Mouse (Mus musculus) heart, postnatal 10 days (tissue): ENCODE data around the gene Tmem189. TPM values are rescaled to one million over a fixed set of nuclear protein-coding genes. Genes with fewer than 3 reads are reported as not detected.

Experiments
- DNase-seq, 2 experiments: peaks; one replicate each; pipeline ENCODE4 v3.0.0; 2021
- intact Hi-C: fragments of 180-260 bp; cut with DNase I; formaldehyde crosslinking; loops from one replicate; pipeline ENCODE4 v1.15.1; 2025
- total RNA-seq, 2 experiments: library from RNA; stranded (reverse); gene quantifications; 2 replicates each; pipeline ENCODE4 v1.2.3; 2021

Tmem189 gene
- total RNA-seq, 2 experiments from 2014 or later = 37.9 to 40.5 TPM

DNA sequence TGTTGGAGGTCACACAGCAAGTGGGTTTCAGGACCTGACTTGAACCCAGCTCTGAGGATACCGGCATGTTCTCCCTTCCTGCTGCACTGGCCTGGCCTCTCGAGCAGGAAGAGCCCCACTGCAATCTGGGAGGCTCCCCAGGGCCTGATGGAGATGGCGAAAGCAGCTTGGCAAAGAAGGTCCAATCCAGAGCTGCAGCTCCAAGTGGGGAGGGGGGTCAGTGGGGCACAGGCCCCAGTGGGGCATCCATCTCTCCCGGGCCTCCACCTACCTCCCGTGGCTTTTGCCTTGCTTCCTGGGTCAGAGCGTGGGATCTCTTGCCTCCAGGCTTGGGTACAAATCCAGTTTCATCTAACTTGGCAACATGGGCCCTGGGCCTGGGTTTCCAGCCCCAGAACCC lies 12.5 kb upstream of the Tmem189 start:
- intact Hi-C loops = no loop called here
- DNase-seq = no peak

DNA sequence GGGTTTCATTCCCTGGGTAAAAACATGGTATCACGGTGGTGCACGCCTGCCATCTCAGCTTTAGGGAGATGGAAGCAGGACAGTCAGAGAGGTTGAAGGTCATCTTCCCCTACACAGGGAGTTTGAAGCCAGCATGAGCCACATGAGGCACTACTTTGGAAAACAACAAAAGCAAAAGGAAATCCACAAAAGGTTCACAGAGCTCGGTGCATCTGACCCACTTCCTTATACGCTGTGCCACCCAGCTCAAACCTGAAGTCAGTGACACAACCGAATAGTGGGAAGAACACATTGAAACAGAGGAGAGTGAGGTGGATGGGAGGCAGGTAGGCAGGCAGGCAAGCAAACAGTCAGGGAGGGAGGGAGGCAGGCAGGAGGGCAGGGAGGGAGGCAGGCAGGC lies 11.8 kb upstream of the Tmem189 start:
- DNase-seq = no peak
- intact Hi-C loops = no loop called here

DNA sequence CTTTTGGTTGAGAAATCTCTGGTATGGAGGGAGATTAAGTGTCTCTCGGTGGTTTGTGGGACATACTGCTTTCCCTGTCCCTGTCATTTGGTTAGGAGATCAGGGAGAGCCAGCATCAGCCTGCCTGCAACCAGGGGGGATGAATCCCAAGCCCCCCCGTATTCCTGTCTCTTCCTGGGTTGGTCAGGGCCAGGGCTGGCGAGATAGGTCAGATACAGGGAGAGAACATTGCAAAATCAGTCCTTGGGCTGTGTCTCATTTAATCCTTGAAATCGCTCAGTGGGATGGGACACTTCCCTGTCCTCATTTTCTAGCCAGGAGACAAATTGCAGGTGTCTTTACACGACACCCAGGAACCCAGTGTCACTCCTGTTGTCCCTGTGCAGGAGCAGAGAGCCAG lies 10.4 kb upstream of the Tmem189 start:
- no peak for DNase-seq
- intact Hi-C loops = no loop called here

GRCm38 (mm10) chr2:167697902-167698301 lies 8.3 kb upstream of the Tmem189 start:
- peak; percentile 78 to 79 for DNase-seq
- intact Hi-C loops = no loop called here

- intact Hi-C loops = no loop called here
- peak; percentile 69 to 78 for DNase-seq
Observed at GRCm38 (mm10) chr2:167696143-167696542, 6.5 kb upstream of the Tmem189 start.

- intact Hi-C loops = no loop called here
- DNase-seq = no peak
Observed at GRCm38 (mm10) chr2:167695491-167695890, 5.9 kb upstream of the Tmem189 start.

DNA sequence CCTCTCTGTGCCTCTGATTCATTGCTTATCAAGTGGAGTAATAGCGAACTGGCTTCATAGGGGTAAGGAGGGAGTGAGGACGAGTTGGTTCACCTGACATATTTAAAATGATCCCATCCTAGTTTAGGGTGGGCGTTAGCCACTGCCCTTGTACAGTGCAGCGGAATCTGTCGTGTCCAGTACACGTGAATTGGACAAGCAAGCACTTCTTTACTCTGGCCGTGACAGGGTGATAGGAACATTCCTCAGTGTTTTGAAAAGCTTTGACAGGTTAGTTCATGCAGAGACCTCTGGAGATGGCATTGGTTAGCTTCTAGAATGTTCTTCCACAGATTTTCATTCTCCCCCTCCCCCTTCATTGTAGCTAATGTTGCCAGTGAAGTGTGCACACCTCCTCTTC lies 5.3 kb upstream of the Tmem189 start:
- DNase-seq = no peak
- intact Hi-C loops = loop anchor here (5.0 kb wide), 2 partner anchors 67 to 82 kb away; no protein-coding TSS in a partner anchor

DNA sequence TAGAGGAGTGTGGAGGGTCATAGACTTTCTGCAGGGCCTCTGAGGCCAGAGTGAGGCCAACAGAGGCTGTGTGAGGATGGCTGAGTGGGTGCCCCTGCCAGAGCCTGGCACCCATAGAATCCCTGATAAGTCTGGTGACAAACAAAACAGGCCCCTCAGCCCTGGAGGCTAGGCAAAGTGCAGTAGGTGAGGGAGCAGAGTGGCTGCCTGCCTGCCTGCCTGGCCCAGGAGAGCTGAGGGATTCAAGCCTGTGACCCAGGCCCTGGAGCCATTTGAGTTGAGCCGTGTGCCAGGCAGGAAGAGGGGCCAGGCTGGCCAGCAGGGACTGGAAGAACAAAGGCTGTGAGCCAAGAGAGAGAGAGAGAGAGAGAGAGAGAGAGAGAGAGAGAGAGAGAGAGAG lies 4.6 kb upstream of the Tmem189 start:
- intact Hi-C loops = loop anchor here (5.0 kb wide), 2 partner anchors 68 to 83 kb away; no protein-coding TSS in a partner anchor
- DNase-seq = no peak

DNA sequence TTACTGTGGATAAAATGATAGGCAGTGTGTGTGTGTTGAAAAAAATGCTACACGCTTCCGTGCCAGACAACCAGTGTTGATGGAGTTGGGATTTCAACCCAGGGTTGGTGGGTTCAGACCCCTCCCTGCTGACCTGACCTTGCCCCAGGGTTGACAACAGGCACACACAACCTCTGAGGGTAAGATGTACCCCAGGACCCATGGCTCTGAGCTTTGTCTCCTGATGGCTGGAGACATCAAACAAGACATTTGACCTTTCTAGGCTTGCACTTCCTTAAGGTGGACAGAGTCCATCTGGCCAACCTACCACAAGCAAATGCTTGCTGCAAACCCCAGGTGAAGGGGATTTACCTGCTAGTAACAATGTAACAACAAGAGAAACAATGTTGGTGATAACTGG lies 3.9 kb upstream of the Tmem189 start:
- intact Hi-C loops = loop anchor here (5.0 kb wide), 2 partner anchors 69 to 84 kb away; no protein-coding TSS in a partner anchor
- DNase-seq = no peak

DNA sequence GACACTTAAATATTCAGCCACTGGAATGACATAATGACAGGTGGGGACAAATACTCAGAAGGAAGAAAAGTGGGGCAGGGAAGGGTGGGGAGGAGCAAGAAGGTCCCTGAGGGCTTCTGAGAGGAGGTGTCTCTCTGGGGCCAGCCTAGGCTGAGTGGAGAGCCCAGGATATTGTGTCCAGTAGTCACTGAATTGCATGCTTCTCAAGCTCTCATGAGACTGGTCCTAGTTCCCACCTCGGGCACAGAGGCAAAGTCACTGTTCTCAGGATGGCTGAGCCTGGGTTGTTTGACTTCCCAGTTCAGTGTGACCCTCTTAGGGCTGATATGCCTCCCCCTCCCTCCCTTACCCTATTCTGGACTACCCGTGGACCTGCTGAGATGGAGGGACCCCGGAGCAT lies 3.2 kb upstream of the Tmem189 start:
- no peak for DNase-seq
- intact Hi-C loops = loop anchor here (5.0 kb wide), 2 partner anchors 69 to 84 kb away; no protein-coding TSS in a partner anchor

DNA sequence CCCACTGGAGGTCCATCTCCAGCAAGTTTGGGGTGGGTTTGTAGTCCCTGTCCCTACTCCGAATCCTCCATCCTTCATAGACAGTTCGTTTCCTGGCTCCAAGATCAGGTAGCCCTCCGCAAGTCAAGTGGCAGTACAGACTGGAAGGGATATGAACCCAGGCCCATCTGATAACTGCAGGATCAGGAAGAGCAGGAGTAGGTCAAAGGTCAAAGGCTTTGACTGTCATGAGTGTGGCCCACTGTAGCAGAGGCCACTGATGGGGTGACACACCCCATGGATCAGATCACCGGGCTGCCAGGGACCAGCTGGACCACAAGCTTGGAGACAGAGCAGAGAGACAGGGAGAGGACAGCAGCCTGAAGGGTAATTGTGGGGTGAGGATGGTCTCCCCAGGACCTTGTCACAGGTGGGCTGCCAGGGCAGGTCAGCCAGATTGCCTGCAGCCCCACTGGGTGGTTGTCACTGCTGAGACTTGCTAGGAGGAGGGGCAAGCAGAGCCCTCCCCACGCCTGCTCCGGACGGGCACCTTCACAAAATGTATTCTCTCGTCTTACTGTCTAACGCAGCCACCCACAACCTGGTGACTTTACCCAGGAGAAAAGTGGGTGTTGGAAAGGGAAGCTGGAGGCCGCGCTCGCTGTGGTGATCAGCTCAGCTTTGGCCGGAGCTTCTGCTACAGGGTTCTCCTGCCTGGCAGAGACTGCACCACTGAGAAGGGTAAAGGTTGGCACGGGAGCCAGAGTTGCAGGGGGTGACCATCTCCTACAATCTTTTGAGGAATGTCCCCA lies 2.4 kb upstream of the Tmem189 start:
- no peak for DNase-seq
- intact Hi-C loops = loop anchor here (5.0 kb wide), 2 partner anchors 70 to 85 kb away; no protein-coding TSS in a partner anchor

DNA sequence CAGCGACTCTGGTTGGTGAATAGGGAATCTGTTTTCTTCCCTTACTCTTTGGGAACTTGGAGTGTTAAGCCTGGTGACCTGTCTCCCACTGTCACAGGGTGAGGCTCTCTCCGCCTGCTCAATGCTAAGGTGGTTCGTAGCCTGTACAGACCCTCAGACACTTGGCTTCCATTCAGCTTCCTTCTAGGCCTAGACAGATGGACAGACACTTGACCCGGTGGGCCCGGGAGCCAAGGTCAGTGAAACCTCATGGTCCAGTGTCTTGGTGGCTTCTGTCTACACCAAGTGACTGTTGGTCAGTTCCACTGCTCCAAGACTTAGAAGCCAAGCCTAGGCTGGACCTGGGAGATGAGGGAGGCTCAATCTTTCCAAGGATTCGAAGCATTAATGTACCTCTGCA lies 1.8 kb upstream of the Tmem189 start:
- intact Hi-C loops = loop anchor here (5.0 kb wide), 2 partner anchors 71 to 86 kb away; no protein-coding TSS in a partner anchor
- no peak for DNase-seq

DNA sequence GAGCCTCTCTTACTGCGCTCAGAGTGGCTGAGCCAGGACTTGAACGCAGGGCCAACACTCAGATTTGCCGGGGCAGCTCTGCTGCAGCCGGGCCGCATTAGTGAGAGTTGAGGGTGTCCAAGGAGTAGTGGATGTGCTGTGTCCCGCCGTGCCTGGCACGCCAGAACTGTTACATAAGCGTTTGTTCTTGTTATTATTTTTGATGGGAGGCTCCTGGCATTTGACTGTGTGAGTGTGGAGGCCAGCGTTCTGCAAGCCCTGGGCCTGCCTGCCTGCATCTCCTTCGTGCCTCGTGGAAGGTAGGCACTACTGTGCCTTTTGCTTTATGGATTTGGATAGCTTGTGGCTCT lies 1.3 kb upstream of the Tmem189 start:
- peak; percentile 66 for DNase-seq
- intact Hi-C loops = loop anchor here (5.0 kb wide), 2 partner anchors 71 to 86 kb away; no protein-coding TSS in a partner anchor

- DNase-seq = peak in 1 of 2 experiments; percentile 66
- intact Hi-C loops = loop anchor here (5.0 kb wide), 2 partner anchors 72 to 87 kb away; no protein-coding TSS in a partner anchor
Observed at GRCm38 (mm10) chr2:167690219-167690961, 768 bp upstream of the Tmem189 start.

DNA sequence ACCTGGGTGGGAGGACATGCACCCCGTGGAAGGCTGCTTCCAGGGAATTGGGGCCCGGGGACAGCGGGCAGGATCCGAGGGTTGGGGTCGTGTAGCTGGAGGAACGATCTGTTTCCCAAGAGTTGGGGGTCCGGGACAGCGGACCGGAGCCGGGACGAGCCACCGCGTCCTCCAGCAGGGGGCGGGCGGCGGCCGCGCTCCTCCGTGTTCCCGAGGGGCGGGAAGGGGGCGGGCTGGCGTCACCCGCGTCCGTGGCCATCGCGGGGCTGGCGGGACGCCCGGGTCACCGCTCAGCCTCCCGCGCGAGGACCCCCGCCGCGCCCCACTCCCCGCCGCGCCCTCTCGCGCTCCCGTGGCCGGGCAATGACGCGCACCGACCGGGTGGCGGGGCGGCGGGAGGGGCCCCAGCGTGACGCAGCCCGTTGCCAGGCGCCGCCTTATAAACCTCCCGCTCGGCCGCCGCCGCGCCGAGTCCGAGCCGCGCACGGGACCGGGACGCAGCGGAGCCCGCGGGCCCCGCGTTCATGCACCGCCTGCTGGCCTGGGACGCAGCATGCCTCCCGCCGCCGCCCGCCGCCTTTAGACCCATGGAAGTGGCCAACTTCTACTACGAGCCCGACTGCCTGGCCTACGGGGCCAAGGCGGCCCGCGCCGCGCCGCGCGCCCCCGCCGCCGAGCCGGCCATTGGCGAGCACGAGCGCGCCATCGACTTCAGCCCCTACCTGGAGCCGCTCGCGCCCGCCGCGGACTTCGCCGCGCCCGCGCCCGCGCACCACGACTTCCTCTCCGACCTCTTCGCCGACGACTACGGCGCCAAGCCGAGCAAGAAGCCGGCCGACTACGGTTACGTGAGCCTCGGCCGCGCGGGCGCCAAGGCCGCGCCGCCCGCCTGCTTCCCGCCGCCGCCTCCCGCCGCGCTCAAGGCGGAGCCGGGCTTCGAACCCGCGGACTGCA lies 847 bp downstream of the Tmem189 start, which contains the start of gene Cebpb:
Gene Cebpb (plus strand): TSS at position 418 of the 954 bp plus-strand sequence.
- intact Hi-C loops = loop anchor here (10.0 kb wide), 1 partner anchor 396 kb away; the partner anchor contains the start of gene Pard6b
- peak; percentile 88 to 94 for DNase-seq

DNA sequence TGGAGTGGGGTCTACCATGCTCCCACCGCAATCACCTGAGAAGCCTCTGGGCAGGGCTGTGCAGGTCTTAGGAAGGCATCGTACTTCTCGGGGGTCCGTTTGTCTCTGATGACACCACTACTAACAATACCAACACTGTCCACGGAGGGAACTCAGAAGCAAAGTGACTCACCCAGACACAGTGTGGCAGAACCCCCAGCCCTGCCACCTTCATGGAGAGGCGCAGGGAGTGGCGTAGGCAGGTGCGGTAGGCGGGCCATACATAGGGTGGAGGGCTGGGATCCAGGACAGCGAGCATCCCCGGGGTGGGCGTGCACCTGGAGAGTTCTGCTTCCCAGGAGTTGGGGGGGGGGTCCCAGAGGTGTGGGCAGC lies 1.5 kb downstream of the Tmem189 start:
- intact Hi-C loops = loop anchor here (10.0 kb wide), 1 partner anchor 397 kb away; the partner anchor contains the start of gene Pard6b
- DNase-seq = no peak

DNA sequence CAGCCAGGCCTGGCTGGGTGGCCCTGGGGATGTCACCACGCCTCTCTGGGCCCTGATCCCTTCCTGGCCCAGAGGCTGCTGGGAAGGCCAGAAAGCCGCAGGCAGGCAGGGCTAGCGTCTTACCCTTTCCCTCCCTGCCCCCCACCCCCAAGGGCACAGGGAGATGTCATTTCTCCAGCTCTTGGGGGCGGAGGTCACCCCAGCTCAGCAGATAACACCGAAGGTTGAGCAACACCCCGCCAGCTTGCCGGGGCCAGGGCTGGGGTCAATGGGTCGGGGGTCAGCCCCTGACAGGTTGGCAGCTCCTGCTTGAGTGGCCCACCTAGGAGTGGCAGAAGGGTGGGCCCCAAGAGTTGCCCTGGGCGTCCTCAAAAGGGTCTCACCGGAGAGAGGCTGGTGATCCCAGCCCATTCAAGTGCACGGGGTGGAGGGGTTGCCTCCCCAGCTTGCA lies 1.9 kb downstream of the Tmem189 start:
- DNase-seq = no peak
- intact Hi-C loops = loop anchor here (10.0 kb wide), 1 partner anchor 397 kb away; the partner anchor contains the start of gene Pard6b

GRCm38 (mm10) chr2:167687250-167687586 lies 2.4 kb downstream of the Tmem189 start:
- DNase-seq = no peak
- intact Hi-C loops = loop anchor here (10.0 kb wide), 1 partner anchor 398 kb away; the partner anchor contains the start of gene Pard6b

DNA sequence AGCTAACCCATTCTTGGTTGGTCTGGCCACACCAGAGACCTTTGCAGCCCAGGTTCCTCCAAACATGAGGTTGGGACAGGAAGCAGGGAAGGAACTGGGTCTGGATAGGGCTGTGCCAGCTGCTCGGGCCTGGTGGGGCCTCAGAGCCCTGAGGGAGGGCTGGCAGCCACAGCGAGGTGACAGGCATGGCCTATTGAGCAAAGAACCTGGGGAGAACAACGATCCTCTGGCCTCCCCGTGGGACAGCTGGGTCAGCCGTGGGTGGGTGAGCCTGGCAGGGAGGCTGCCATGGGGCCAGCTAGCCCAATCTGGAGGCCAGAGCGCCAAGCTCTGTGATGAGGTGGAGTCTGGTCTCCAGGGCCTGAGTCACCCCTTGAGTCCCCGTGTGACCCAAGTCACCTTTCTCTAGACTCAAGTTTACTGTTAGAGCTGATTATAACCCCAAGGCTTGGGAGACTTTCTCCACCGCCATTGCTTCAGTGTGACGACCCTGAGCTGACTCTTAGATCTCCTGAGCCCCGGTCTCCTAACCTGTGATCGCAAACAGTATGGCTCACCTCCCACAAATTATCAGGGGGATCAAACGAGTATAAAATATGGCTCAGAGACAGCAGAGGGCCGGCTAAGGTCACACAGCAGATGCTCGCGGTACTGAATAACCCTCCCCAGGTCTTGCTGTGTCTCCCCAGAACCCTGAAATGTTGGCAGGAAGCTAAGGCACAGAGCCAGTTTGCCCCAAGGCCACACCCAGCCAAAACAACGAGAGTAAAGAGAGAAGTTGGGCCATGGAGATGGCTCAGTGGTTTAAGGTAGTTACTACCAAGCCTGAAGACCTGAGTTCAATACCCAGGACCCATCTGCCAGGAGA lies 3.0 kb downstream of the Tmem189 start:
- no peak for DNase-seq
- intact Hi-C loops = loop anchor here (10.0 kb wide), 1 partner anchor 398 kb away; the partner anchor contains the start of gene Pard6b
